ENCODE assay signal across 12 mouse cellular contexts in the genomic region with DNA sequence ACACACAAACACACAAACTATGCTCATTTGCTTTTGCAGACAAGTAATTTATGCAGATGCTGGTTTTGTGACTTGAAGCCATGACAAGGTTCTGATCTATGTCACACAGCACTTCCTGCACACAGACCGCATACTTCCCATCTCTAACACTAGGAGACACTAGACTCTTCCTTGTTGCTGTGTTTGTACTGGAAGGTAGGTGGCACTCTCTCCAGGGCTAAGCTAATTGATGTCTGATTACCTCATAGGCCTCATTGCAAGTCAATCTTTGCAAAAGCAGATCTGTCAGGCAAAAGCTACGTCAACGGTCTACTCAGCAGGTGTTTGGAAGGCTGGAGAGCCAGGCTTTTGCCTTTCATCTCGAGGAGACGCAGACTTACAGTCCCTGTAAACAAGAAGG.
A peak's percentile ranks its signal among the peaks of the same experiment; 100 is the strongest.
DNase-seq lines count a peak whose midpoint lies in the region; ATAC-seq and TF ChIP-seq lines count a peak whose summit lies in the region.
"Had no signal": no experiment of that assay in that cellular context is flagged by ENCODE, and none has a peak within 500 bp of the region (broad histone marks: within the 10 kb centered on the region; RNA-seq: fewer than 3 reads in every experiment).

No protein-coding gene starts in this region.

- 0 out of 2 replicates have a peak, but pooled peaks cover 2% of the 10 kb centered on the region for H3K4me1 ChIP-seq in G1E (ENCODE audit: insufficient read depth, low read depth, low read length)

- no peak overlapping the region for H3K4me3 ChIP-seq in G1E (ENCODE audit: low read depth, low read length)
- H3K4me3 ChIP-seq: embryonic facial prominence, embryonic 15.5 days; limb, embryonic 12.5 days had no signal

- peaks cover 20% of the 10 kb centered on the region for H3K27me3 ChIP-seq in G1E (ENCODE audit: insufficient read depth, low read length)
- H3K27me3 ChIP-seq: embryonic facial prominence, embryonic 15.5 days; limb, embryonic 12.5 days had no signal

- peak; percentile 6 for DNase-seq in kidney, adult 11 months
- no peak for DNase-seq in kidney, postnatal 25 days
- DNase-seq in lung, postnatal 25 days (ENCODE audit: low spot score): peak; percentile 0
- DNase-seq in lung, postnatal 10 days: no peak
- no peak for DNase-seq in G1E (ENCODE audit: low spot score)
- DNase-seq in spleen, postnatal 10 days (ENCODE audit: low spot score in 2 of 2): no peak
- DNase-seq: cerebellum, adult 9-11 months; heart, postnatal 10 days had no signal

- ATAC-seq in G1E (ENCODE audit: extremely low read depth, insufficient number of reproducible peaks, low FRiP score, poor library complexity, severe bottlenecking): peak; percentile 45; the same call in 1 of the 2 replicates
- ATAC-seq in megakaryocyte progenitor cell, adult 5-6 weeks (replicated peaks; ENCODE audit: poor library complexity): peak; percentile 52
- ATAC-seq: forebrain, embryonic 16.5 days had no signal

- TF ChIP-seq CTCF in G1E (IDR thresholded peaks at IDR 0.05; ENCODE audit: low read depth, low read length): peak; percentile 32; the same call in 1 of the 2 replicates

- H3K36me3 ChIP-seq in G1E (replicated peaks): no peaks in the 10 kb centered on the region
- H3K36me3 ChIP-seq: embryonic facial prominence, embryonic 15.5 days; limb, embryonic 12.5 days had no signal

- H3K9me3 ChIP-seq in G1E (replicated peaks): no peaks in the 10 kb centered on the region
- H3K9me3 ChIP-seq: embryonic facial prominence, embryonic 15.5 days; limb, embryonic 12.5 days had no signal

Comparison
In these comparisons a context has a peak if more than half of its experiments do, and no peak if none do; other contexts are left out.
1. DNase-seq: peak in kidney, adult 11 months (single experiment) and lung, postnatal 25 days (single experiment); none in kidney, postnatal 25 days (0 of 2), lung, postnatal 10 days (single experiment), G1E (single experiment) and spleen, postnatal 10 days (0 of 2).